Mouse (Mus musculus) stomach, embryonic 14.5 days (tissue): ENCODE results near the gene Col15a1. TPM values are rescaled to one million over a fixed set of nuclear protein-coding genes. Genes with fewer than 3 reads are reported as not detected.

Experiments
- ATAC-seq: fragments of 200-750 bp; cut with Nextera tagmentation; 2 replicates; pipeline ENCODE4 v1.8.0; 2017; ENCODE audit warnings: low read depth, moderate TSS enrichment; ENCODE audit not compliant: insufficient number of reproducible peaks, insufficient read depth, low FRiP score
- H3K27ac ChIP-seq: fragments of 300-500 bp; sonication (generic); 2 replicates; pipeline ENCODE4 v1.5.1; 2014; ENCODE audit warnings: mild to moderate bottlenecking, low read length, moderate library complexity, mixed read lengths
- H3K27me3 ChIP-seq: fragments of 300-500 bp; sonication (generic); 2 replicates; pipeline ENCODE4 v1.6.1; 2014; ENCODE audit warnings: low read length, control low read depth, mixed read lengths; ENCODE audit not compliant: control insufficient read depth, insufficient read depth
- H3K36me3 ChIP-seq: fragments of 300-500 bp; sonication (generic); 2 replicates; pipeline ENCODE4 v1.6.1; 2014; ENCODE audit warnings: mild to moderate bottlenecking, control low read depth, low read length, moderate library complexity, mixed read lengths; ENCODE audit not compliant: control insufficient read depth, insufficient read depth
- H3K4me1 ChIP-seq: fragments of 300-500 bp; sonication (generic); 2 replicates; pipeline ENCODE4 v1.6.1; 2014; ENCODE audit warnings: low read length, control low read depth, mixed read lengths; ENCODE audit not compliant: control insufficient read depth, insufficient read depth
- H3K4me2 ChIP-seq: fragments of 300-500 bp; sonication (generic); replicated peaks from 2 replicates; pipeline ENCODE4 v1.6.1; 2014; ENCODE audit warnings: low read depth, low read length, control low read depth
- H3K4me3 ChIP-seq: fragments of 300-500 bp; sonication (generic); 2 replicates; pipeline ENCODE4 v1.5.1; 2014; ENCODE audit warnings: low read depth, low read length, control low read depth
- H3K9ac ChIP-seq: fragments of 300-500 bp; sonication (generic); replicated peaks from 2 replicates; pipeline ENCODE4 v1.6.1; 2014; ENCODE audit warnings: low read depth, mild to moderate bottlenecking, control low read depth, low read length, moderate library complexity, mixed read lengths
- H3K9me3 ChIP-seq: fragments of 300-500 bp; sonication (generic); 2 replicates; pipeline ENCODE4 v1.6.1; 2016; ENCODE audit warnings: low read depth, low read length, control low read depth; ENCODE audit not compliant: control insufficient read depth
- WGBS: fragments of 180-500 bp; shearing (Covaris S2); extraction: QIAGEN DNeasy Blood & Tissue Kit; methylation state at CpG from one replicate; pipeline ENCODE4 v1.1.7; 2014; 5-methylcytosine and 5-hydroxymethylcytosine counted together
- polyA plus RNA-seq: library from polyadenylated mRNA; unstranded; fragments of >200 nt; fragmentation: Nextera tagmentation; extraction: Ambion mirVana; gene quantifications from 2 replicates; pipeline ENCODE4 v1.2.1, GENCODE M21; 2014

Gene Col15a1
- polyA plus RNA-seq = 23.1 and 23.8 TPM in 2 replicates

GRCm38 (mm10) chr4:47207969-47208420 is at the start of gene Col15a1:
Col15a1 (plus strand) TSS chr4:47208161.
- H3K36me3 ChIP-seq = no peaks in the 10 kb centered on the region
- H3K4me3 ChIP-seq = peak within 1 kb of the TSS; percentile 47
- peak within 1 kb of the TSS; percentile 33 for H3K9ac ChIP-seq
- H3K4me1 ChIP-seq = peaks cover 10% of the 10 kb centered on the region; the same call in 1 of the 2 replicates
- ATAC-seq = no peak; the same call in 1 of the 2 replicates
- H3K27me3 ChIP-seq = peaks cover 31% of the 10 kb centered on the region
- H3K9me3 ChIP-seq = no peaks in the 10 kb centered on the region
- H3K4me2 ChIP-seq = peak within 1 kb of the TSS; percentile 86
- no peak within 1 kb of the TSS; the same call in 1 of the 2 replicates for H3K27ac ChIP-seq
- under 1% methylated on average over 40 of the region's 45 CpGs for WGBS

DNA sequence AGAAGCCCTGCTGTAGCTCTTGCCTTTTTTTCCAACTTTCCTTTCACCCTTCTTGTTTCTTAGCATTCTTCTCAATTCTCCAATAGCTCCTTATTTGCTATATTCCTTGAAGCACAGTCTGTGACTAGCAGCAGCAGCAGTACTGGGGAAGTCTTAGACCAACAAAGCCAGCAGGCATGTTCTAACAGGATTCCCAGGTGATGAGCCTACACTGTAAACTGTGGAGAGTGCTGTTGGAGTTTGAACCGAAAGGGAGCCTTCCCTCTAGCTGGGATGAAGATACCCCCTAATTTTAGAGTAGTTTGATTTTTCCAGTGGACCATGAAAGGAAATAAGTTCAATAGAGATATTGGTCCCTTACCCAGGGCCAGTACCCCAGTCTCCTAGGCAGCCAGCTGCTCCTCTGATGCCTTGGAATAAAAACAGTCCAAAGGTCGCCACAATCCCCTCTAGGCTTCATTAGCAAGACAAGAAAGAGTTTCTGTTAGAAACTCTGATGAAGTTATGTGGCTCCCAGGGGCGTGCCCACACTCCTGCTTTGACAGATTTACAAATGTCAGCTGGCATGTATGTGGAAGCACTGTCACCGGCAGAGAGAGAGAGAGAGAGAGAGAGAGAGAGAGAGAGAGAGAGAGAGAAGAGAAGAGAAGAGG is 46.7 kb upstream of the Col15a1 start:
- Histone ChIP-seq H3K4me3 (no peak overlapping the region), H3K27ac (0 out of 2 replicates have a peak overlapping the region, but pooled peaks have one; percentile 52), H3K9me3 (peaks cover 4% of the 10 kb centered on the region; the same call in 1 of the 2 replicates), H3K4me2 (no peak overlapping the region), H3K9ac (no peak overlapping the region), H3K36me3 (no peaks in the 10 kb centered on the region), H3K27me3 (no peaks in the 10 kb centered on the region), H3K4me1 (peaks cover 5% of the 10 kb centered on the region; the same call in 1 of the 2 replicates)
- ATAC-seq = no peak
- 21% methylated on average over 3 of the region's 4 CpGs for WGBS

- H3K9me3 ChIP-seq = peaks cover 4% of the 10 kb centered on the region; the same call in 1 of the 2 replicates
- H3K9ac ChIP-seq = no peak overlapping the region
- WGBS = 75% methylated on average over 12 of the region's 12 CpGs
- peak overlapping the region; percentile 44; the same call in 1 of the 2 replicates for H3K27ac ChIP-seq
- no peak overlapping the region for H3K4me2 ChIP-seq
- peaks cover 5% of the 10 kb centered on the region; the same call in 1 of the 2 replicates for H3K4me1 ChIP-seq
- no peaks in the 10 kb centered on the region for H3K27me3 ChIP-seq
- H3K36me3 ChIP-seq = no peaks in the 10 kb centered on the region
- ATAC-seq = no peak
- no peak overlapping the region for H3K4me3 ChIP-seq
Measured at GRCm38 (mm10) chr4:47161756-47162587, 46.0 kb upstream of the Col15a1 start.

GRCm38 (mm10) chr4:47172314-47172713 is 35.6 kb upstream of the Col15a1 start:
- 0 out of 2 replicates have a peak, but pooled peaks cover 2% of the 10 kb centered on the region for H3K4me1 ChIP-seq
- H3K36me3 ChIP-seq = no peaks in the 10 kb centered on the region
- H3K4me3 ChIP-seq = no peak overlapping the region
- H3K27ac ChIP-seq = no peak overlapping the region
- H3K9ac ChIP-seq = no peak overlapping the region
- no peaks in the 10 kb centered on the region for H3K27me3 ChIP-seq
- WGBS = 43% methylated on average over 1 of the region's 1 CpGs
- ATAC-seq = no peak
- no peaks in the 10 kb centered on the region for H3K9me3 ChIP-seq
- H3K4me2 ChIP-seq = no peak overlapping the region

DNA sequence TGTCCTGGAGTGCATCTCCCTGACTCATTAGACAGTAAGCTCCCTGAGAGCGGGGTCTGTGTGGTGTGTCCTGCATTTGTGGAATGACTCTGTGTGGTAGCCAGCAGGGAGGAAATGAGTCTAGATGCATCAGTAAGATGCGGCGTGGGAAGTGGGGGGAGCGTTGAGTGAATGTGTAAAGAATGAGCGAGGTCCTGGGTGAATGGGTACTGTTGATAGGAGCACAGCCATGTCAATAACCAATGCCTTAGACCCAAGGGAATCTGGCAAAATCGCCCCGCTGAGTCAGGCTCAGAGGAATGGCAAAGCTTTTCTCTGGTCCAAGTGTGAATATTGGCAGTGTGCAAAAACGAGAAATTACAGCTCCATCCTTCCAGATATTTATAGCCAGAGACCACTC is 30.9 kb upstream of the Col15a1 start:
- Histone ChIP-seq H3K4me3 (no peak overlapping the region), H3K36me3 (no peaks in the 10 kb centered on the region), H3K27me3 (no peaks in the 10 kb centered on the region), H3K9ac (no peak overlapping the region), H3K4me1 (peaks cover 15% of the 10 kb centered on the region; the same call in 1 of the 2 replicates), H3K9me3 (no peaks in the 10 kb centered on the region), H3K4me2 (no peak overlapping the region), H3K27ac (no peak overlapping the region)
- no peak for ATAC-seq
- WGBS = 81% methylated on average over 8 of the region's 8 CpGs

DNA sequence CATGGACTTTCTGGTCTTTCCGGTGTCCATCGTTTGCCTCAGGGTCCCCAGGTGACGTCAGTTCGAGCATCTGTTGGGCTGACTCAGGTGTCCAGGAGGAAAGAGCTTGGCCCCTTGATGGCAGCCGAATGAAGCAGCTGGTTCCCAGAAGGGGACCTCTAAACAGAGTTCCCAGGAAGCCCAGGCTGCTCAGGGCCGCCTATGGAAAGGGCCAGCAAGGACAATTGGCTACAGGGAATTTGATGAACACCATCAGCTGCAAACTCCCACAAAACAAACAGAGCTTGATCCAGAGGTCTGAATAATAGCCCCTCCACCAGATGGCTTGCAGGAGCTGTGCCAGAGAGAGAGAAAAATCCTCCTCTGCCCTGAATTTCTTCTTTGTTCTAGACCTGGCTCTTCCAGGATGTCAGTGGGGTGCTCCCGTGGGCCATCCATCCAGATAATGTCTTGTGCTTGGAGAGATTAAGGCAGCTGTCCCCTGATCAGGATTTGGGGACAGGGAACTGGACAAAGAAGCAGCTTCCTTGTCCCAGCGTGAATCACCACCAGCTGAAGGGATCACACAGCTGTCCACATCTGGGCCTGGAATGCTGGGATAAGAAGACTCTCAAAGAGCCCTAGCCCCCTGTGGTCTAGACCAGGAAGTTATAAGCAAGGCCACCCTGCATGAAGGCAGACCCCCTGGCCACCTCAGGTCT is 29.6 kb upstream of the Col15a1 start:
- H3K4me1 ChIP-seq = peaks cover 15% of the 10 kb centered on the region; the same call in 1 of the 2 replicates
- ATAC-seq = peak; percentile 63; the same call in 1 of the 2 replicates
- no peaks in the 10 kb centered on the region for H3K9me3 ChIP-seq
- no peak overlapping the region for H3K4me3 ChIP-seq
- no peaks in the 10 kb centered on the region for H3K27me3 ChIP-seq
- WGBS = 57% methylated on average over 8 of the region's 8 CpGs
- no peaks in the 10 kb centered on the region for H3K36me3 ChIP-seq
- no peak overlapping the region for H3K4me2 ChIP-seq
- peak overlapping the region; percentile 75; the same call in 1 of the 2 replicates for H3K27ac ChIP-seq
- no peak overlapping the region for H3K9ac ChIP-seq

GRCm38 (mm10) chr4:47179535-47179934 is 28.4 kb upstream of the Col15a1 start:
- Histone ChIP-seq H3K27me3 (no peaks in the 10 kb centered on the region), H3K36me3 (no peaks in the 10 kb centered on the region), H3K4me1 (peaks cover 15% of the 10 kb centered on the region; the same call in 1 of the 2 replicates), H3K4me2 (no peak overlapping the region), H3K4me3 (no peak overlapping the region), H3K9me3 (no peaks in the 10 kb centered on the region), H3K9ac (no peak overlapping the region), H3K27ac (no peak overlapping the region)
- ATAC-seq = no peak
- 73% methylated on average over 5 of the region's 5 CpGs for WGBS
